Mouse (Mus musculus) spleen, postnatal 10 days (tissue): ENCODE data around the gene Bola1.
A peak's percentile ranks its signal among the peaks of the same experiment; 100 is the strongest.

Experiments
- DNase-seq, 2 experiments: peaks; one replicate each; pipeline ENCODE4 v3.0.0; 2021 to 2022; ENCODE audit warnings: low spot score in 2 of 2

The Bola1 gene

GRCm38 (mm10) chr3:96219661-96220130 is at the start of gene Bola1, which contains the start of gene Hist2h2ab:
TSS of gene Bola1 (minus strand) at chr3:96219709.
TSS of gene Hist2h2ab (plus strand) at chr3:96219865.
- DNase-seq, result peak; percentile 81 to 91

DNA sequence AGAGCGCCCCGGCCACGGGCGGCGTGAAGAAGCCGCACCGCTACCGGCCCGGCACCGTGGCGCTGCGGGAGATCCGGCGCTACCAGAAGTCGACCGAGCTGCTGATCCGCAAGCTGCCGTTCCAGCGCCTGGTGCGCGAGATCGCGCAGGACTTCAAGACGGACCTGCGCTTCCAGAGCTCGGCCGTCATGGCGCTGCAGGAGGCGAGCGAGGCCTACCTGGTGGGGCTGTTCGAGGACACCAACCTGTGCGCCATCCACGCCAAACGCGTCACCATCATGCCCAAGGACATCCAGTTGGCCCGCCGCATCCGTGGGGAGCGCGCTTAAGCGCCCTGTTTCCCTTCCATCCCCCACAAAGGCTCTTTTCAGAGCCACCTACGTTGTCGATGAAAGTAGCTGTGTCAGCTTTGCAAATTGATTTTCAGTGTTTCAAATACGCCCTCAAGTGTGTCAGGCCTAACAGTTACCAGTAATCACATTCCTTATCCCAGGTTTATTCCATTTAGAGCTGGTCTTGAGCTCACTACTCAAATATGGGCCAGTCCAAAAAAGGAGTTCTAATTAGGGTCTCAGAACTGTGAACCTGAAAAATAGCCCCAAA is 49.4 kb upstream of the Bola1 start:
- DNase-seq, result peak; percentile 57 to 71

DNA sequence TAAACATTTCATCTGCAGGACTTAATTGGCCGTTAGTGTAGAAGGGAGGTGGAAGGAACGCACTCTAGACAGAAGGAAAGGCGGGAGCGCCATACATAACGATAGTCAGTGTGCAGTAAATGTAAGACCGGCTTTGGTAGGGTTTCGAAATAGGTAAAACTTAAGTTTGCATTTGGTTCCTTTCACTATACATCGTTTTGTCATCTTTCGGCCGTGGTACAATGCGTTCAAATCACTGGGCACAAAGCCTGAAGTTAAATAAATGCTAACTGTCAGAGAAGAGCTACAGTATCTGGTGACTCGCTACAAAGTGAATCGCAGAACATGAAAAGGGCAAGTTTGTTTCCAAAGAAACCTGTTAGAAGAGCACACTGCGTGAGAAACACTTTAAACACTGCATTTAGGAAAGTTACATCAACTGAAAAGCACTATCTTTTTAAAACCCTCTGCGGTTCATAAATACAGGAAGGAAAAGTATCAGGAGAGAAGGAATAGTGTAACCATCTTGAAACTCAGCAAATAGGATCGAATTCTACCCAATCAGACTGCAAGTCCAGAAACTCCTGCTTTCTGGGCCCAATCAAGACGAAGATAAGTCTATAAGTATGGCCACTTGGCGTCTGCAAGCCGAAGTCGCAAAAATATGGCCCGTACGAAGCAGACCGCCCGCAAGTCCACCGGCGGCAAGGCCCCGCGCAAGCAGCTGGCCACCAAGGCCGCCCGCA is 48.7 kb upstream of the Bola1 start, which contains the start of gene Hist2h3b:
Gene Hist2h3b (plus strand): TSS at position 604 of the 725 bp plus-strand sequence.
- DNase-seq, result peak; percentile 88 to 95

- peak in 1 of 2 experiments; percentile 44 for DNase-seq
Measured at GRCm38 (mm10) chr3:96267541-96267940, 48.0 kb upstream of the Bola1 start.

GRCm38 (mm10) chr3:96266132-96266710 is 46.7 kb upstream of the Bola1 start:
- DNase-seq, result peak in 1 of 2 experiments; percentile 34

DNA sequence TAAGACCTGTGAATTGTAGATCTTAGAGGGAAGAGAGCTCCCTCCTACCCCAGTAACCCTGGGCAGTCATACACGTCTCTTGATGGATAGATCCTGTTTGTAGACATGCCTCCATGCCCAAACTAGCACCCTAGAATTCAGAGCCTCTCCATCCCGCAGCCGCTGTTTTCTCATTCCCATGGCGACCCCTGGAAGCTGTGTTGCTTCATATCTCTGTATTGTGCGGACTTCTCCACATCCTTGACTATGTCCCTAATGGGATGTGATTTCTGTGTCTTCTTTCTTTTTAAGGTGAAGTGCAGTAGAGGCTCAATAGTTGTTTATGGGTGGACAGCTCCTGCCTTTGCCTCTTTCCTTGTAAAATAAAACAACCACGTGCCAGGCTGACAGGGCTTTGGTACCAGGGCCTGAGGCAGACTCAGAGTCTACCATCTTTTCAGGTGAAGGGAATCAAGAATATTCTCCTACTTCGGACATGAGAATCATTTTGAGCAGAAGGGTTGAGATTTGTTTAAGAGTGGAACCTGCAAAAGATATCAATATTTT is 45.0 kb upstream of the Bola1 start:
- no peak for DNase-seq

DNA sequence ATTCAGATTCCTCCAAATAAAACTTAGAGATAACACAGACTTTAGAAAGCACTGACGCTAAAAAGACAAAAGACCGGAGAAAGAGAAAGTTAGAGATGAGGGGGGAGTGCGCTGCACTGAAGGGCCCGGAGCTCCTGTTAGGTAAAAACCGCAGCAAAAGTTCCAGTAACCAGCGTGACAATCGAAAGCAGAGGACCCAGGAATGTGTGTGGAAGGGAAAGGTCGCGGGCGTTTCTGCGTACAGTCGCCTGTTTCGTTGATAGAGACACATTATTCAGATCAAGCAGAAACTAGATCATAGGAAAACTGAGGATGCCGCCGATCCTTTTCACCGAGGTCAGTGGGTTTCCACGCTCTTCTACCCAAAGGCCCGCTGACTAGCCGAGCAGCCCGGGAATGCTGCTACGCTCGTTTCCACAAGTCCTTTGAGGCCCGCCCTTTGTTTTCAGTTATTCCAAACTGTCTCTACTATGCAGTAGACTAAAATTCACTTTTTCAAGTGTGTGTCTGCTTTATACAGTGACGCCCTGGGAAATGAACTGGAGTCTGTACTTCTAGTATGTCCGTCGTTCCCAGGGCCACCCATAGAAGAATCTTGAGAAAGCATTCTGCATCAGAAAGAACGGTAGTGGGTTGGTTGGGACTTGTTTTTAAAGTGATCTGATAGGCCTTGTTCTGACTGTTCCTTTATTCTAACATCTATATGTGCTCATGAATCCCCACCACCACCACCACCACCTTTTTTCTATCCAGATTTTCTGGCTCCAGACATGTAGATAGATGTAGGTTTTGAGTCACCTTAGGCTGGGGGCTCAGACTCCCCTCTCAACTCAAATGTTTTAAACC is 44.3 kb upstream of the Bola1 start:
- peak; percentile 61 to 74 for DNase-seq

GRCm38 (mm10) chr3:96262979-96263550 is 43.6 kb upstream of the Bola1 start, which contains the start of gene Hist2h4:
TSS of gene Hist2h4 (minus strand) at chr3:96263311.
- peak; percentile 96 to 99 for DNase-seq

DNA sequence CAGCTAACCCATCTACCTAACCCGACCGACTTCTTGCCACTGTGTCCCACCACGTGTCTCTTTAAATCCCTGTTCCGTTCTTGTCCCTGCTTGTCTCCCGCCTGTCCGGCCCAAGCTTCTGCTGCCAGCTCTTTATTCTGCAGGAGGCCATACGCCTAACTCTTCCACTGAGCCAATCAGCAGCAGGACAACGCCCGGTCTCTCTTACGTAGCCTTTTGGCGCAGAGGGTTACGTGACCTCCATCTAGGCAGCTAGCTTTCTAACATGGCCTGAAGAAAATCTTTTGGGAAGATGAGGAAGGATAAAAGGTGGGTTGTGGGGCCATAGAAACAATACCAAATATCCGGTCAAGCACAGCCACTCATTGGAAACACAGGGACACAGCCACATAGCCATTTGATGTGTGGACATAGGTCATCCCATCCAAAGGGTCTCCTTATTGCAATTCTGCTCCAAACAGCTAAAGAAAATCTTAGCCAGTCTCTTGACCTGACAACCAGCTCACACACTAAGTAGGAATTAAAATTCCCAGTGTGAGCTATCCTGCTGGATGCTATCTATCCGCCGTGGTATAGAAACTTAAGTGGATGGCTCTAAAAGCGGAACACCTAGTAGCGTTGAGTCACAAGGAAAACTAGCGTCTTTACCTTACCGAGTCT is 42.8 kb upstream of the Bola1 start:
- DNase-seq, result peak; percentile 74 to 84

- DNase-seq, result no peak
Measured at GRCm38 (mm10) chr3:96261623-96262022, 42.1 kb upstream of the Bola1 start.

GRCm38 (mm10) chr3:96260220-96260619 is 40.7 kb upstream of the Bola1 start:
- DNase-seq, result no peak

DNA sequence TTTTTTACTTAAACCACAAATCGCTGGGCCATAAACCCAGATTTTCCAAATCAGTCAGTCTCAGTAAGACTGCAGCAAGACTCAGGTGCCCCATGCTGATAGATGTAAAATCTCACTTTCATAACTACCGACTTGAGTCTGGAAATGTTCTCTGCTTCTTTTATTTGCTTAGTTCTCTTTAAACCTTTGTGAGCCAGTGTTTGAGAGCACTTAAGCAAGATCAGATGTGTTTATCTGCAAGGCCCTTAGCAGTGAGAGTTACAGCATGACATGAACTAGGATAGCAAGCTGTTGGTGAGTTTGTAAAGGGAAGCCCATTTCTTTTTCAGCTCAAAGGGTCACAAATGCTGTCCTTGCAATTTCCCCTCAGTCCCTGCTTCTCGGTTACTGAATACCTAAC is 37.7 kb upstream of the Bola1 start:
- no peak for DNase-seq

GRCm38 (mm10) chr3:96255926-96256593 is 36.6 kb upstream of the Bola1 start:
- DNase-seq, result no peak

DNA sequence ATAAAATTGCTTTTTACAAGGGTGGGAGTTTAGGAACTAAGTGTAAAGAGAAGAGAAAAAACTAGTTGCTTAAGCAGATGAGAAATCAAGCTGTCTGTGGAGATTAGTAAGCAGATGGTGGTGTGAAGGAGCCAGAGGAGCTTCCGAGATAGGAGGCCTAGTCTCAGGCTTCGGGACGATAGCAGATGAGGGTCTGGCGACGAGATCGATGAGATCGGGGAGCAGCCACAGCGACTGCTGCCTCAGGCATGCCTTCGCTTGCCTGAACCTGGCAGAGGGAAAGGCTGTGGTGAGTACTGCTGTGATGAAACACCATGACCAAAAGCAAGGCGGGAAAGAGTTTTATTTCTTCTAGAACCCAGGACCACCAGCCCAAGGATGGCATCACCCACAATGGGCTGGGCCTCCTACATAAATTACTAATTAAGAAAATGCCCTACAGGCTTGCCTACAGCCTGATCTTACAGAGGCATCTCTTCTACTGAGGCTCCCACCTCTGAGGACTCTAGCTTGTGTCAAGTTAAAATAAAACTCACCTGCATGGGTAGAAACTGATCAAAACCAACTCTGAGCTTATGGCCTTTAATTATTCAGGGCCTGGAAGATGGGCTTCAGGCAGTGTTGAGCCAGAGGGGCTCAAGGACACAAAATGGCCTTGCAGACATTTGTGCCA is 35.3 kb upstream of the Bola1 start:
- DNase-seq, result peak in 1 of 2 experiments; percentile 57

DNA sequence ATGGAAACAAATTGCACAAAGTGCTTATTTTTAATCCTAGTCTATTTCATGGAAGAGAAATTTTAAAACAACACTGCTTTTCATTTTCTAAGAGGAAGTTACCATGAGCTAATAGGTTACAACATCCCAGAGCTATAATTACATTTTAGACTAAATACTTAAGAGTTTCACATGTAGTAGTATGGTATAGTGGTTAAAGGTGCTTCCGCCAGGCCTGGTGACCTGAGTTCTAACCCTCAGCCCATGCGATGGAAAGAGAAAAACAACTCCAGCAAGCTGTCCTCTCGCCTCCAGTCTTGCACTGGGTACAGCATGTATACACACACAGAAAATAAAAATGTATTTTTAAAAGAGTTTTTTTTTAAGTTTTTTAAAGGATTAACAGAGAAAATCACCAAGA is 32.3 kb upstream of the Bola1 start:
- no peak for DNase-seq

- no peak for DNase-seq
Measured at GRCm38 (mm10) chr3:96250890-96251289, 31.4 kb upstream of the Bola1 start.

DNA sequence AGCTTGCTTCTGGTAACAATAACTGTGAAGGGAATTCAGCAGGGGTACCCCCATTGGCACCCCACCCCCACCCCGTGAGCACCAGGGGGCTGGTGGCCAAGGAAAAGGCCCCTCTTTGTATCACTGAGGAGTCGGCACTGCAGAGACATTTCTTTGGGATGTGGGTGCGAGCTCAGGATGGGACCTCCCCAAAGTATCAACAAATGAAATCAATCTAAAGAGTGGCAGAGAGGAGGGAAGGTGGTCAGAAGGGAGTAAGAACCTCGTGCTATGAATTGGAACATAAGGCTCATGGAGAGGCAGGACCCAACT is 29.5 kb upstream of the Bola1 start:
- DNase-seq, result no peak

DNA sequence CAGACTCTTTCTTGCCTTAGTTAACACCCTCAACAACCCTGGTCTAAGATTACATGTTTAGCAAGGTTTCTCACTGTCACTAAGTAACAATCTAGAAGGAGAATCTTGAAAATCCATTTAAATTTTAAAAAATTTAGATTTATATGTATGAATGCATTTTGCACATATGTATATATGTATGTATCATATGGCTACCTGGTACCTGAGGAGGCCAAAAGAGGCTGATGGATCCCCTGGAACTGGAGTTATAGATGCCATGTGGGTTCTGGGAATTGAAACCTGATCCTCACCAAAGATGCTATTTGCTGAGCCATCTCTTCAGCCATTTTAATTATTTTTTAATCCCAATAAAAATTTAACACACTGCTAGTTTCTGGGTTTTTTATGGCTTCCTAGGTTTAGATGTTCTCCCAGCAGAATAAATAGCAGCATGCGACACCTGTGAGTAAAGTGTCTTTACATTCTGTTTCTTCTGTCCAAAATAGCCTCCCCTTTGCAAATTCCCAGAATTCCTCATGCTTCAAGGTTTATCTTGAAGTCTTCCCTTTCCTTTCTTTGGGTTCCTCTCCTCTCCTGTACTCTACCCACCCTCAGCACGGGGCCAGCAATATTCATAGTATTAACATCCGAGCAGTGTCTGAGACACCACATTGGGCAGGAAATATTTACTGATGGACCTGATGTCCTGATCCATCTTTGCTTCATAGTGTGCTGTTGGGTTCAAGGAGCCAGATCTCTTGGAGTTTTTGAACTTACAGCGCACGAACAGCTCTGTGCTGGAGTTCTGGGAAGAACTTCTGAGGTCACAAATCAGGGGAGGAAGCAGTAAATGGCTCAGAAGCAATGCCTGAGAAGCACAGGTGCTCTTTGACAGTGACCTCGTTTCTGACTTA is 28.9 kb upstream of the Bola1 start:
- peak in 1 of 2 experiments; percentile 45 for DNase-seq
